Mouse (Mus musculus) frontal cortex, postnatal 36 days (tissue): Measurements from ENCODE around the gene Stum.
"Not testable (repeated sequence)": the region's sequence is repeated elsewhere in the genome, so short reads cannot be mapped to it uniquely, and the experiment has no call there.

Experiments
- DNase-seq, 2 experiments: peaks; one replicate each; pipeline ENCODE4 v3.0.0; 2022; ENCODE audit warnings: low spot score in 2 of 2

The Stum gene

GRCm38 (mm10) chr1:180405576-180406335 lies 77.5 kb downstream of the Stum start:
- no peak for DNase-seq

- no peak for DNase-seq
Measured at GRCm38 (mm10) chr1:180404706-180405105, 78.6 kb downstream of the Stum start.

- no peak for DNase-seq
Measured at GRCm38 (mm10) chr1:180403694-180404606, 79.4 kb downstream of the Stum start.

- no peak for DNase-seq
Measured at GRCm38 (mm10) chr1:180403357-180403693, 80.0 kb downstream of the Stum start.

- DNase-seq: no peak
Measured at GRCm38 (mm10) chr1:180402481-180403081, 80.7 kb downstream of the Stum start.

GRCm38 (mm10) chr1:180401725-180402124 lies 81.6 kb downstream of the Stum start:
- DNase-seq: no peak

GRCm38 (mm10) chr1:180400691-180401455 lies 82.4 kb downstream of the Stum start:
- no peak for DNase-seq

GRCm38 (mm10) chr1:180398446-180398845 lies 84.9 kb downstream of the Stum start:
- no peak for DNase-seq

GRCm38 (mm10) chr1:180397734-180398133 lies 85.6 kb downstream of the Stum start:
- no peak for DNase-seq

- no peak for DNase-seq
Measured at GRCm38 (mm10) chr1:180393873-180394272, 89.4 kb downstream of the Stum start.

GRCm38 (mm10) chr1:180393017-180393797 lies 90.1 kb downstream of the Stum start:
- no peak for DNase-seq

- no peak for DNase-seq
Measured at GRCm38 (mm10) chr1:180392137-180392798, 91.0 kb downstream of the Stum start.

- DNase-seq: no peak
Measured at GRCm38 (mm10) chr1:180391575-180391945, 91.7 kb downstream of the Stum start.

GRCm38 (mm10) chr1:180390746-180391574 lies 92.3 kb downstream of the Stum start:
- DNase-seq: no peak

GRCm38 (mm10) chr1:180390321-180390731 lies 93.0 kb downstream of the Stum start:
- no peak for DNase-seq

GRCm38 (mm10) chr1:180389213-180389760 lies 94.0 kb downstream of the Stum start:
- not testable (repeated sequence) for DNase-seq

- no peak for DNase-seq
Measured at GRCm38 (mm10) chr1:180388481-180388880, 94.8 kb downstream of the Stum start.

GRCm38 (mm10) chr1:180387750-180388480 lies 95.4 kb downstream of the Stum start:
- no peak for DNase-seq
